21 mouse cellular contexts compared by ENCODE assay signal in the genomic region with DNA sequence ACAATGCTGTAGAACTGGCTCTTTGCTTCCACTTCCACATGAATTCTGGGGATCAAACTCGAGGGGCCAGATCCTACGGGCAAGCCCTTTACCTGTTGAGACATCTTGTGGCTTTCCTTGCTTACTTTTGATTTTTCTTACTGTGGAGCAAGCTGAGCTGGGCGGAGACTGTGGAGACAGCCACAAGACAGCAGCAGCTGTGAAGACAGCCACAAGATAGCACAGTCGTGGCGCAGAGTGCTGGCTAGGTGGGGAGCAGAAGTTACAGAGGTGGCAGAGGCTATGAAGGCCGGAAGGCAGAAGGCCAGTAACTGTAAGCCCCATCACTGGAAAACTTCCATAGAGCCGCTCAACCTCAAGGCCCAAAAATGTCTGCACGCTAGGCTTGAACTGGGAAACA. TPM values are rescaled to one million over a fixed set of nuclear protein-coding genes. Genes with fewer than 3 reads are reported as not detected.
DNase-seq lines count a peak whose midpoint lies in the region; ATAC-seq and TF ChIP-seq lines count a peak whose summit lies in the region.
"Had no signal": no experiment of that assay in that cellular context is flagged by ENCODE, and none has a peak within 500 bp of the region (broad histone marks: within the 10 kb centered on the region; RNA-seq: fewer than 3 reads in every experiment).

No protein-coding gene starts in this region.

- peak; percentile 40 for DNase-seq in 416B (ENCODE audit: low read depth)
- peak; percentile 47 for DNase-seq in MEL (ENCODE audit: low read depth, low spot score)
- peak; percentile 76 for DNase-seq in thymus, postnatal 14 days
- no peak for DNase-seq in cerebellum, postnatal 14 days
- DNase-seq in left cerebral cortex, postnatal 36 days (ENCODE audit: low spot score in 2 of 2): no peak
- DNase-seq: adrenal gland, postnatal 36 days; cerebellum, adult 11 months; forebrain, postnatal 0 days; gastrocnemius, postnatal 36 days; heart, postnatal 10 days; kidney, adult 18-20 months; retina, postnatal 1 day; right cerebral cortex, postnatal 25 days had no signal

- H3K4me3 ChIP-seq in MEL (ENCODE audit: control insufficient read depth in 1 of 2, insufficient read depth in 1 of 2, low read depth in 2 of 2, low read length in 2 of 2): no peak overlapping the region
- H3K4me3 ChIP-seq in myocyte: no peak overlapping the region
- H3K4me3 ChIP-seq in hindbrain, embryonic 16.5 days (ENCODE audit: low read length): no peak overlapping the region
- H3K4me3 ChIP-seq: forebrain, embryonic 10.5 days; hindbrain, embryonic 10.5 days; megakaryocyte, embryonic 14.5 days; midbrain, embryonic 13.5 days; neural tube, embryonic 13.5 days had no signal

- H3K27me3 ChIP-seq in MEL (ENCODE audit: control insufficient read depth in 1 of 2, insufficient read depth in 2 of 2, low read length in 2 of 2) (no peaks in the 10 kb centered on the region; a peak in 2 of 4 replicates), myocyte (ENCODE audit: control insufficient read depth, insufficient read depth, insufficient read length) (no peaks in the 10 kb centered on the region)
- H3K27me3 ChIP-seq in hindbrain, embryonic 16.5 days (replicated peaks; ENCODE audit: control insufficient read depth, insufficient read depth, low read length): no peaks in the 10 kb centered on the region
- H3K27me3 ChIP-seq: midbrain, embryonic 13.5 days; neural tube, embryonic 13.5 days had no signal

- no peak overlapping the region for H3K4me2 ChIP-seq in myocyte (ENCODE audit: low read depth)
- H3K4me2 ChIP-seq in hindbrain, embryonic 16.5 days (ENCODE audit: low read length): no peak overlapping the region
- H3K4me2 ChIP-seq: midbrain, embryonic 13.5 days; neural tube, embryonic 13.5 days had no signal

- H3K36me3 ChIP-seq in MEL (ENCODE audit: control insufficient read depth in 1 of 2, insufficient read depth in 2 of 2, low read length in 2 of 2): no peaks in the 10 kb centered on the region
- H3K36me3 ChIP-seq in myocyte (ENCODE audit: control insufficient read depth, insufficient read depth): no peaks in the 10 kb centered on the region
- no peaks in the 10 kb centered on the region for H3K36me3 ChIP-seq in hindbrain, embryonic 16.5 days (ENCODE audit: control insufficient read depth, insufficient read depth, low read length)
- H3K36me3 ChIP-seq: forebrain, embryonic 10.5 days; hindbrain, embryonic 10.5 days; midbrain, embryonic 13.5 days; neural tube, embryonic 13.5 days had no signal

- intact Hi-C loops in left cerebral cortex, postnatal 36 days (cut with DNase I): loop anchor here (10.0 kb wide), 1 partner anchor 263 kb away; no protein-coding TSS in a partner anchor

- no peak for TF ChIP-seq RAD21 in MEL (IDR thresholded peaks at IDR 0.05; ENCODE audit: low read depth, low read length)

- 90% methylated on average over 8 of the region's 8 CpGs for WGBS in hindbrain, embryonic 16.5 days

- H3K4me1 ChIP-seq in MEL (ENCODE audit: control insufficient read depth in 1 of 2, insufficient read depth in 2 of 2, low read length in 2 of 2): 0 out of 4 replicates have a peak, but pooled peaks cover 0 to 2% of the 10 kb centered on the region in 2 experiments
- no peaks in the 10 kb centered on the region for H3K4me1 ChIP-seq in hindbrain, embryonic 16.5 days (ENCODE audit: control insufficient read depth, insufficient read depth, low read depth, low read length)
- H3K4me1 ChIP-seq: forebrain, embryonic 10.5 days; hindbrain, embryonic 10.5 days; midbrain, embryonic 13.5 days; neural tube, embryonic 13.5 days had no signal

- H3K9me3 ChIP-seq in MEL (replicated peaks; ENCODE audit: insufficient read depth, low read length): no peaks in the 10 kb centered on the region
- no peaks in the 10 kb centered on the region; the same call in 1 of the 2 replicates for H3K9me3 ChIP-seq in hindbrain, embryonic 16.5 days (ENCODE audit: control insufficient read depth, low read length)
- H3K9me3 ChIP-seq: forebrain, embryonic 10.5 days; hindbrain, embryonic 10.5 days; midbrain, embryonic 13.5 days had no signal

- no peak for TF ChIP-seq POLR2A in MEL (IDR thresholded peaks at IDR 0.05; ENCODE audit: control insufficient read depth in 1 of 2, insufficient read depth in 1 of 2, low read depth in 1 of 2, low read length in 2 of 2, poor library complexity in 1 of 2)
- no peak for TF ChIP-seq POLR2A in myocyte (IDR thresholded peaks at IDR 0.05; ENCODE audit: insufficient read length, low read depth)

- H3K9ac ChIP-seq in MEL (ENCODE audit: control insufficient read depth, low read depth, low read length, poor library complexity, severe bottlenecking): no peak overlapping the region
- no peak overlapping the region for H3K9ac ChIP-seq in hindbrain, embryonic 16.5 days (ENCODE audit: low read depth, low read length)
- H3K9ac ChIP-seq: forebrain, postnatal 0 days; midbrain, embryonic 13.5 days; neural tube, embryonic 13.5 days had no signal

- no peak overlapping the region for H3ac ChIP-seq in myocyte (ENCODE audit: control insufficient read depth, insufficient read length)

- TF ChIP-seq EP300 in MEL (IDR thresholded peaks at IDR 0.05; ENCODE audit: low read depth in 1 of 2, low read length in 2 of 2): no peak

- ATAC-seq in hindbrain, embryonic 16.5 days: no peak
- ATAC-seq: inflammation-experienced regulatory T-cells, adult 6 months; midbrain, embryonic 13.5 days had no signal

- no peak overlapping the region for H3K27ac ChIP-seq in MEL (ENCODE audit: control insufficient read depth, low read depth, low read length)
- no peak overlapping the region for H3K27ac ChIP-seq in hindbrain, embryonic 16.5 days (ENCODE audit: low read depth, low read length)
- H3K27ac ChIP-seq: forebrain, embryonic 10.5 days; hindbrain, embryonic 10.5 days; midbrain, embryonic 13.5 days; neural tube, embryonic 13.5 days had no signal

- TF ChIP-seq CTCF in MEL (IDR thresholded peaks at IDR 0.05 in 2 of 3, conservative IDR thresholded peaks at IDR 0.05 in 1 of 3; ENCODE audit: control insufficient read depth in 1 of 3, insufficient read depth in 1 of 3, low read depth in 2 of 3, low read length in 3 of 3, poor library complexity in 1 of 3, severe bottlenecking in 1 of 3): no peak

- no peaks in the 10 kb centered on the region for H3K79me2 ChIP-seq in MEL (ENCODE audit: control insufficient read depth, insufficient read depth, low read length, poor library complexity)
- H3K79me2 ChIP-seq in myocyte (ENCODE audit: control insufficient read depth, insufficient read depth): no peaks in the 10 kb centered on the region

TF ChIP-seq in MEL, 35 proteins besides CTCF, POLR2A, EP300 and RAD21 (continues in another document):
- no peak for TF ChIP-seq ZC3H11A (IDR thresholded peaks at IDR 0.05; ENCODE audit: low read depth, low read length)
- no peak for TF ChIP-seq ELF1 (IDR thresholded peaks at IDR 0.05; ENCODE audit: low read depth, low read length)
- TF ChIP-seq ZKSCAN1 (IDR thresholded peaks at IDR 0.05; ENCODE audit: low read depth, low read length): no peak
- no peak for TF ChIP-seq NRF1 (IDR thresholded peaks at IDR 0.05; ENCODE audit: insufficient read depth, low read depth, low read length, poor library complexity, severe bottlenecking)
- TF ChIP-seq UBTF (IDR thresholded peaks at IDR 0.05; ENCODE audit: borderline replicate concordance, insufficient read depth, low read depth, low read length): no peak
- no peak for TF ChIP-seq E2F4 (IDR thresholded peaks at IDR 0.05; ENCODE audit: borderline replicate concordance, low read depth, low read length)
- no peak for TF ChIP-seq NELFE (IDR thresholded peaks at IDR 0.05; ENCODE audit: low read depth, low read length)
- TF ChIP-seq KAT2A (conservative IDR thresholded peaks at IDR 0.05; ENCODE audit: low read depth, low read length): no peak
- TF ChIP-seq POLR2AphosphoS5 (IDR thresholded peaks at IDR 0.05; ENCODE audit: borderline replicate concordance, low read depth, low read length): no peak

TF ChIP-seq in myocyte, 11 proteins besides CTCF, POLR2A, EP300 and RAD21:
- TF ChIP-seq E2F4 (IDR thresholded peaks at IDR 0.05; ENCODE audit: insufficient read depth): no peak
- no peak for TF ChIP-seq USF1 (IDR thresholded peaks at IDR 0.05; ENCODE audit: low read depth)
- peak in 2 of 3 experiments; percentile 45 to 78 for TF ChIP-seq MYOD1 (IDR thresholded peaks at IDR 0.05; ENCODE audit: control insufficient read depth in 1 of 3, insufficient read length in 2 of 3, low read depth in 2 of 3)
- peak in 2 of 3 experiments; percentile 15 to 54 for TF ChIP-seq MYOG (IDR thresholded peaks at IDR 0.05; ENCODE audit: control insufficient read depth in 1 of 3, insufficient read depth in 1 of 3, insufficient read length in 2 of 3, low read depth in 2 of 3)
TF ChIP-seq in myocyte: peak in this region for 2.

RNA-seq across cellular contexts. Expression of a gene that starts 5.7 kb away (rescaled TPM):
- total RNA-seq in MEL (2012; rRNA removed): 91.9 and 111 TPM in 2 replicates
- polyA plus RNA-seq in MEL (2012; ENCODE audit: insufficient read depth in 1 of 2, insufficient read length in 2 of 2, low read depth in 1 of 2, low replicate concordance in 2 of 2, missing spikeins in 1 of 2) (10 to 100 TPM in 1 of 2 experiments, not detected in 1; 74.5 TPM), myocyte (2012; fragmentation: generic; extraction: Trizol) (31.8 TPM)
- 10 to 100 TPM; 32.1 to 36.4 TPM for total RNA-seq in left cerebral cortex, postnatal 36 days (2021)
- polyA plus RNA-seq in hindbrain, embryonic 16.5 days (2015; fragmentation: Nextera tagmentation; extraction: Ambion mirVana): 121 and 122 TPM in 2 replicates

RNA-seq across cellular contexts. Expression of a gene that starts 38.8 kb away (rescaled TPM):
- total RNA-seq in MEL (2012; rRNA removed): 35.4 and 39.5 TPM in 2 replicates
- polyA plus RNA-seq in MEL (2012; ENCODE audit: insufficient read depth in 1 of 2, insufficient read length in 2 of 2, low read depth in 1 of 2, low replicate concordance in 2 of 2, missing spikeins in 1 of 2) (100 to 1,000 TPM in 1 of 2 experiments, not detected in 1; 112 TPM), myocyte (2012; fragmentation: generic; extraction: Trizol) (67.0 TPM)
- 100 to 1,000 TPM; 172 to 199 TPM for total RNA-seq in left cerebral cortex, postnatal 36 days (2021)
- 219 and 224 TPM in 2 replicates for polyA plus RNA-seq in hindbrain, embryonic 16.5 days (2015; fragmentation: Nextera tagmentation; extraction: Ambion mirVana)

RNA-seq across cellular contexts. Expression of a gene that starts 42.3 kb away (rescaled TPM):
- total RNA-seq in MEL (2012; rRNA removed): 4.4 and 4.9 TPM in 2 replicates
- polyA plus RNA-seq in MEL (2012; ENCODE audit: insufficient read depth in 1 of 2, insufficient read length in 2 of 2, low read depth in 1 of 2, low replicate concordance in 2 of 2, missing spikeins in 1 of 2) (1 to 10 TPM in 1 of 2 experiments, not detected in 1; 3.7 TPM), myocyte (2012; fragmentation: generic; extraction: Trizol) (2.2 TPM)
- total RNA-seq in left cerebral cortex, postnatal 36 days (2021): 10 to 100 TPM; 15.9 to 17.0 TPM
- polyA plus RNA-seq in hindbrain, embryonic 16.5 days (2015; fragmentation: Nextera tagmentation; extraction: Ambion mirVana): 29.4 and 30.3 TPM in 2 replicates

Comparison
In these comparisons a context has a peak if more than half of its experiments do, and no peak if none do; other contexts are left out.
1. DNase-seq: peak in 416B (single experiment), MEL (single experiment) and thymus, postnatal 14 days (single experiment); none in cerebellum, postnatal 14 days (0 of 2) and left cerebral cortex, postnatal 36 days (0 of 2).